Mouse (Mus musculus): ENCODE measurements around the gene Cd1d1.

- TF ChIP-seq CTCF (conservative IDR thresholded peaks at IDR 0.05 in 1 of 2, IDR thresholded peaks at IDR 0.05 in 1 of 2; ENCODE audit: low read depth in 2 of 2, low read length in 2 of 2) (no peak), GABPA (IDR thresholded peaks at IDR 0.05; ENCODE audit: insufficient replicate concordance, low read depth, low read length) (no peak), POLR2A (IDR thresholded peaks at IDR 0.05; ENCODE audit: low read depth, low read length) (no peak), PAX5 (IDR thresholded peaks at IDR 0.05; ENCODE audit: low read length) (no peak), EP300 (IDR thresholded peaks at IDR 0.05; ENCODE audit: low read length) (no peak), MAZ (IDR thresholded peaks at IDR 0.05; ENCODE audit: low read depth, low read length) (no peak), ZKSCAN1 (IDR thresholded peaks at IDR 0.05; ENCODE audit: borderline replicate concordance, low read depth, low read length) (no peak)
Observed at GRCm38 (mm10) chr3:87015931-87016330, 16.7 kb upstream of the Cd1d1 start.

Measured in CH12.LX (cell line).